Mouse (Mus musculus): ENCODE measurements around the gene Fgf18. TPM values are rescaled to one million over a fixed set of nuclear protein-coding genes. Genes with fewer than 3 reads are reported as not detected.

The Fgf18 gene
- polyA plus RNA-seq, 2 experiments: 18.5 to 24.0 TPM

- Histone ChIP-seq H3K27me3 (ENCODE audit: control insufficient read depth, insufficient read depth, low read length) (no peaks in the 10 kb centered on the region), H3K4me1 (ENCODE audit: control insufficient read depth, insufficient read depth, low read length) (peaks cover 42% of the 10 kb centered on the region), H3K4me3 (replicated peaks; ENCODE audit: low read length) (no peak overlapping the region), H3K4me2 (replicated peaks; ENCODE audit: low read depth, low read length, severe bottlenecking) (no peak overlapping the region), H3K36me3 (ENCODE audit: control insufficient read depth, insufficient read depth, low read length) (no peaks in the 10 kb centered on the region), H3K9me3 (ENCODE audit: control insufficient read depth, low read length) (no peaks in the 10 kb centered on the region), H3K9ac (ENCODE audit: low read depth, low read length, severe bottlenecking) (no peak overlapping the region), H3K27ac (replicated peaks; ENCODE audit: low read depth, low read length) (peak overlapping the region; percentile 65)
- ATAC-seq (ENCODE audit: low FRiP score, low read depth): no peak
- no peak for TF ChIP-seq POLR2A (IDR thresholded peaks at IDR 0.05; ENCODE audit: borderline replicate concordance, extremely low read depth, insufficient read depth, insufficient read length)
- 61% methylated on average over 7 of the region's 7 CpGs for WGBS
- DNase-seq (ENCODE audit: low spot score): no peak
These were observed 72.7 kb downstream of the Fgf18 start for GRCm38 (mm10) chr11:33074541-33074940.

GRCm38 (mm10) chr11:33071358-33071922 lies 75.8 kb downstream of the Fgf18 start:
- no peaks in the 10 kb centered on the region for H3K36me3 ChIP-seq (ENCODE audit: control insufficient read depth, insufficient read depth, low read length)
- H3K27me3 ChIP-seq (ENCODE audit: control insufficient read depth, insufficient read depth, low read length): no peaks in the 10 kb centered on the region
- no peak overlapping the region for H3K27ac ChIP-seq (replicated peaks; ENCODE audit: low read depth, low read length)
- ATAC-seq (ENCODE audit: low FRiP score, low read depth): peak; percentile 70; the same call in 1 of the 2 replicates
- no peak overlapping the region for H3K9ac ChIP-seq (ENCODE audit: low read depth, low read length, severe bottlenecking)
- 30% methylated on average over 5 of the region's 5 CpGs for WGBS
- H3K9me3 ChIP-seq (ENCODE audit: control insufficient read depth, low read length): no peaks in the 10 kb centered on the region
- H3K4me2 ChIP-seq (replicated peaks; ENCODE audit: low read depth, low read length, severe bottlenecking): no peak overlapping the region
- peaks cover 23% of the 10 kb centered on the region for H3K4me1 ChIP-seq (ENCODE audit: control insufficient read depth, insufficient read depth, low read length)
- no peak overlapping the region for H3K4me3 ChIP-seq (replicated peaks; ENCODE audit: low read length)
- TF ChIP-seq POLR2A (IDR thresholded peaks at IDR 0.05; ENCODE audit: borderline replicate concordance, extremely low read depth, insufficient read depth, insufficient read length): no peak
- DNase-seq (ENCODE audit: low spot score): peak; percentile 44

GRCm38 (mm10) chr11:33070520-33070919 lies 76.7 kb downstream of the Fgf18 start:
- 49% methylated on average over 6 of the region's 6 CpGs for WGBS
- Histone ChIP-seq H3K4me1 (ENCODE audit: control insufficient read depth, insufficient read depth, low read length) (peaks cover 16% of the 10 kb centered on the region), H3K9me3 (ENCODE audit: control insufficient read depth, low read length) (no peaks in the 10 kb centered on the region), H3K36me3 (ENCODE audit: control insufficient read depth, insufficient read depth, low read length) (no peaks in the 10 kb centered on the region), H3K4me2 (replicated peaks; ENCODE audit: low read depth, low read length, severe bottlenecking) (no peak overlapping the region), H3K27ac (replicated peaks; ENCODE audit: low read depth, low read length) (no peak overlapping the region), H3K9ac (ENCODE audit: low read depth, low read length, severe bottlenecking) (no peak overlapping the region), H3K27me3 (ENCODE audit: control insufficient read depth, insufficient read depth, low read length) (no peaks in the 10 kb centered on the region), H3K4me3 (replicated peaks; ENCODE audit: low read length) (no peak overlapping the region)
- no peak for TF ChIP-seq POLR2A (IDR thresholded peaks at IDR 0.05; ENCODE audit: borderline replicate concordance, extremely low read depth, insufficient read depth, insufficient read length)
- DNase-seq (ENCODE audit: low spot score): peak; percentile 25
- ATAC-seq (ENCODE audit: low FRiP score, low read depth): no peak

Other genes with a start within 250 kb of the Fgf18 start
- gene Npm1, start 15.8 kb upstream of the Fgf18 start, polyA plus RNA-seq (2012; rRNA removed): 633 and 1,234 TPM in 2 replicates
- gene Npm1, start 15.8 kb upstream of the Fgf18 start, polyA plus RNA-seq (2014; fragmentation: Nextera tagmentation; extraction: Ambion mirVana): 1,104 and 1,131 TPM in 2 replicates
- gene Tlx3, start 56.2 kb upstream of the Fgf18 start, polyA plus RNA-seq (2012; rRNA removed): 0.08 and 0.09 TPM in 2 replicates
- not detected in 2 replicates for gene Tlx3, start 56.2 kb upstream of the Fgf18 start, polyA plus RNA-seq (2014; fragmentation: Nextera tagmentation; extraction: Ambion mirVana)
- gene Gm12117, start 129.3 kb upstream of the Fgf18 start, polyA plus RNA-seq (2012; rRNA removed): 0.24 TPM in 1 of 2 replicates, not detected in the other
- gene Gm12117, start 129.3 kb upstream of the Fgf18 start, polyA plus RNA-seq (2014; fragmentation: Nextera tagmentation; extraction: Ambion mirVana): not detected in 2 replicates